Mouse (Mus musculus) intestine, postnatal 0 days (tissue): ENCODE measurements around the gene Gm3045. TPM values are rescaled to one million over a fixed set of nuclear protein-coding genes. Genes with fewer than 3 reads are reported as not detected.
A peak's percentile ranks its signal among the peaks of the same experiment; 100 is the strongest.

Experiments used
- ATAC-seq: fragments of 200-750 bp; cut with Nextera tagmentation; 2 replicates; pipeline ENCODE4 v1.8.0; 2017; ENCODE audit warnings: mild to moderate bottlenecking, moderate TSS enrichment, moderate library complexity
- H3K27ac ChIP-seq: fragments of 300-500 bp; sonication (generic); 2 replicates; pipeline ENCODE4 v1.5.1; 2014; ENCODE audit warnings: mild to moderate bottlenecking, low read depth, low read length, moderate library complexity
- H3K27me3 ChIP-seq: fragments of 300-500 bp; sonication (generic); replicated peaks from 2 replicates; pipeline ENCODE4 v1.6.1; 2014; ENCODE audit warnings: low read length, mixed read lengths; ENCODE audit not compliant: control insufficient read depth, insufficient read depth
- H3K36me3 ChIP-seq: fragments of 300-500 bp; sonication (generic); 2 replicates; pipeline ENCODE4 v1.6.1; 2014; ENCODE audit warnings: mild to moderate bottlenecking, moderate library complexity; ENCODE audit not compliant: control insufficient read depth, insufficient read depth
- H3K4me1 ChIP-seq: fragments of 300-500 bp; sonication (generic); replicated peaks from 2 replicates; pipeline ENCODE4 v1.6.1; 2014; ENCODE audit warnings: antibody characterized with exemption, low read length, mixed read lengths; ENCODE audit not compliant: control insufficient read depth, insufficient read depth
- H3K4me2 ChIP-seq: fragments of 300-500 bp; sonication (generic); replicated peaks from 2 replicates; pipeline ENCODE4 v1.6.1; 2014; ENCODE audit warnings: low read depth, mild to moderate bottlenecking, moderate library complexity
- H3K4me3 ChIP-seq: fragments of 300-500 bp; sonication (generic); 2 replicates; pipeline ENCODE4 v1.5.1; 2014; ENCODE audit warnings: low read depth, low read length
- H3K9ac ChIP-seq: fragments of 300-500 bp; sonication (generic); 2 replicates; pipeline ENCODE4 v1.6.1; 2014; ENCODE audit warnings: mild to moderate bottlenecking, low read depth, low read length
- H3K9me3 ChIP-seq: fragments of 300-500 bp; sonication (generic); 2 replicates; pipeline ENCODE4 v1.6.1; 2016; ENCODE audit warnings: mixed run types; ENCODE audit not compliant: control insufficient read depth
- CTCF ChIP-seq: sonication (generic); IDR thresholded peaks from 2 replicates; pipeline ENCODE4 v1.5.1; 2016; ENCODE audit warnings: low read depth, mild to moderate bottlenecking, control low read depth, antibody characterized with exemption, moderate library complexity
- WGBS: fragments of 180-500 bp; shearing (Covaris S2); extraction: QIAGEN DNeasy Blood & Tissue Kit; methylation state at CpG from one replicate; pipeline ENCODE4 v1.1.7; 2014; 5-methylcytosine and 5-hydroxymethylcytosine counted together
- polyA plus RNA-seq: library from polyadenylated mRNA; unstranded; fragments of >200 nt; fragmentation: Nextera tagmentation; extraction: Ambion mirVana; gene quantifications from 2 replicates; pipeline ENCODE4 v1.2.1, GENCODE M21; 2015

The Gm3045 gene
- polyA plus RNA-seq, 1 experiment from 2014 or later = not detected

DNA sequence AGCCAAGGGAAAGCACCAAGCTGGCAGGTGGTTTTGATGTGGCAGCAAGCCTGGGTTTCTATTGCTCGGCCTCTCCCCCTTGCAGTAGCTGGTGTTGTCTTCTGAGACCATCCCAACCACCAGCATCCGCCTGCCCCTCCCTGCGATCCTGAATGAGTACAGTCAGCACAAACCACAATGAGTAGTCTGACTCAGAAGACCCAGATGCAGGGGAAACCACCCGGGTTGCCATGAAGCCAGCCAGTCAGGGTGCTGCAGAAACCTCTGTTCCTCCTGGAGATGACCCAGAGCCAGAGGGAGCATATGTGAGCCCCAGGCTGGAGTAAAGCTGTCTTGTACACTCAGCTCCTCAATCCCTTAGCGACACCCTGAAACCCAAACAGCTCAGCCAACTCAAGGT lies 50.4 kb downstream of the Gm3045 start:
- no peak for ATAC-seq
- TF ChIP-seq CTCF = no peak
- Histone ChIP-seq H3K36me3 (no peaks in the 10 kb centered on the region), H3K4me2 (no peak overlapping the region), H3K4me3 (no peak overlapping the region), H3K27ac (no peak overlapping the region), H3K9ac (no peak overlapping the region), H3K4me1 (no peaks in the 10 kb centered on the region), H3K27me3 (no peaks in the 10 kb centered on the region), H3K9me3 (no peaks in the 10 kb centered on the region)
- 74% methylated on average over 5 of the region's 5 CpGs for WGBS

DNA sequence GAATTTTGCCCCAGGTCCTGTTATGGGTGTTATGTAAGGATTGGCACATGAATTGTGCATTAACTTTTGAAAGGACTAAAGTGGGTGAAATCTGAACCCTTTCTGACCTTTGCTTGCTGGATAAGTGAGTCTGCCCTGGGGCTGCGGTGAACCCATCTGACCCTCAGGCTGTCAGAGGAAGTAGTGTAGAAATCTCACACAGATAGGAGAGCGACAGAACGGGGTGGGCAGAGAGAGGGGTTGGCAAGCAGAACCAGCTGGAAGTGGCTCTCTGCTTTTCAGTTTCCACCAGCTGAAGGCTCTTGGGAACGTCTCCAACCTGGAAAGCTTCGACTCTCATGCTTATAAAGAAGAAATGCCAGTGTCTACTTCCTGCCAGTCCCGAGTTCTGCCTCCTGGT lies 50.9 kb downstream of the Gm3045 start:
- H3K4me3 ChIP-seq = no peak overlapping the region
- no peak overlapping the region for H3K4me2 ChIP-seq
- no peaks in the 10 kb centered on the region for H3K4me1 ChIP-seq
- no peaks in the 10 kb centered on the region for H3K36me3 ChIP-seq
- ATAC-seq = no peak
- TF ChIP-seq CTCF = no peak
- H3K9ac ChIP-seq = no peak overlapping the region
- no peaks in the 10 kb centered on the region for H3K27me3 ChIP-seq
- no peak overlapping the region for H3K27ac ChIP-seq
- WGBS = 38% methylated on average over 6 of the region's 6 CpGs
- no peaks in the 10 kb centered on the region for H3K9me3 ChIP-seq

DNA sequence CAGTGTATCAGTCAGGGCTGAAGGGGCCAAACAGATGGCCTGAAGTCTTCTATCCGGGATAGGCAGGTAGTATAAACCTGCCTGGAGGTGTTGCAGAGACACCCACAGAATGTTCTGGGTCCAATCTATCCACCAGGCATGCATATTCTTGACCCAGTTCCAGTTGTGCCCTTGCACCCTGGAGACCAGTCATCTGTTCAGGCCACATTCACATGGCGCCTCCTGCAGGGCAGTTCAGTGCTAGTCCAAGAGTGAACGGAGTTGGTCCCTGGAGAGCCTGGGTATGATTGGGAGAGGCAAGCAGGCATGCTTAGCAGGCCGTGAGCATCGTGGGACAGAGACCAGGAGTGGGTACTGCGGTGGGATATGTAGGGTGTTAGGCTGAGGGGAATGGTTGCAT lies 51.6 kb downstream of the Gm3045 start:
- no peaks in the 10 kb centered on the region for H3K27me3 ChIP-seq
- no peak overlapping the region for H3K9ac ChIP-seq
- no peak overlapping the region for H3K4me3 ChIP-seq
- H3K36me3 ChIP-seq = no peaks in the 10 kb centered on the region
- no peak overlapping the region for H3K27ac ChIP-seq
- no peaks in the 10 kb centered on the region for H3K4me1 ChIP-seq
- H3K4me2 ChIP-seq = no peak overlapping the region
- no peaks in the 10 kb centered on the region for H3K9me3 ChIP-seq
- WGBS = 83% methylated on average over 6 of the region's 6 CpGs
- 0 out of 2 replicates have a peak, but pooled peaks have one; percentile 29 for TF ChIP-seq CTCF
- ATAC-seq = no peak

DNA sequence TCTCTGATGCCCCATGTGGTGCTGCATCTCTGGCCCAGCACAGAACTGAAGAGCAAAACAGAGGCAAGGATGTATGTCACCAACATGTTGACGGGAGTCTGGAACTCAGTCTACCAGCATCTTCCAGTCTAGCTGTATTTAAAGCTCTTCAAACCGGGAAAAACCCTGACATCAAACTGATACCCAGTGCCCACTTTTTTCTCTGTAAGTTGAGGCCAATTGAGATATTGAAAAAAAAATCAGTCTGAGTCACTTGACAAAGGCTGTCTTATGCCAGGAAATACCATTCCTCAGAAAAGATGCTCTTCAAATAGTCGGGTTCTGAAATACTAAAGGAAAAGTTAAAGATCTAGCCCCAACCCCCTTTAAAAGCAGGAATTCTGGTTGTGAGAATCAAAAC lies 55.8 kb downstream of the Gm3045 start, which contains the start of gene Il9:
Gene Il9 (minus strand): TSS at position 101 of the 400 bp plus-strand sequence.
- H3K4me1 ChIP-seq = no peaks in the 10 kb centered on the region
- 78% methylated on average over 3 of the region's 3 CpGs for WGBS
- no peak for TF ChIP-seq CTCF

More for the DNA sequence above, 55.8 kb downstream of the Gm3045 start, which contains the start of gene Il9:
- Histone ChIP-seq H3K4me3 (no peak within 1 kb of the TSS), H3K27me3 (no peaks in the 10 kb centered on the region), H3K27ac (no peak within 1 kb of the TSS), H3K36me3 (no peaks in the 10 kb centered on the region), H3K4me2 (no peak within 1 kb of the TSS), H3K9me3 (no peaks in the 10 kb centered on the region), H3K9ac (no peak within 1 kb of the TSS)
- ATAC-seq = no peak

Other genes with a start within 250 kb of the Gm3045 start
- 3.3 and 3.4 TPM in 2 replicates for gene Tifab, start 247.7 kb upstream of the Gm3045 start, polyA plus RNA-seq
- not detected in 2 replicates for gene Neurog1, start 174.4 kb upstream of the Gm3045 start, polyA plus RNA-seq
- gene Cxcl14, start 130.0 kb upstream of the Gm3045 start, polyA plus RNA-seq = 19.3 and 19.4 TPM in 2 replicates
- 0.03 TPM in 1 of 2 replicates, not detected in the other for gene Slc25a48, start 11.8 kb downstream of the Gm3045 start, polyA plus RNA-seq
- gene Il9, start 55.7 kb downstream of the Gm3045 start, polyA plus RNA-seq = not detected in 2 replicates
- 3.7 and 4.0 TPM in 2 replicates for gene Fbxl21, start 95.9 kb downstream of the Gm3045 start, polyA plus RNA-seq
- gene Lect2, start 121.9 kb downstream of the Gm3045 start, polyA plus RNA-seq = 48.8 and 59.0 TPM in 2 replicates
- 101 and 105 TPM in 2 replicates for gene Tgfbi, start 182.9 kb downstream of the Gm3045 start, polyA plus RNA-seq